Mouse (Mus musculus): ENCODE results near the gene Zfp64. TPM values are rescaled to one million over a fixed set of nuclear protein-coding genes. Genes with fewer than 3 reads are reported as not detected.

Zfp64 gene
- polyA plus RNA-seq, 1 experiment = 13.4 TPM

DNA sequence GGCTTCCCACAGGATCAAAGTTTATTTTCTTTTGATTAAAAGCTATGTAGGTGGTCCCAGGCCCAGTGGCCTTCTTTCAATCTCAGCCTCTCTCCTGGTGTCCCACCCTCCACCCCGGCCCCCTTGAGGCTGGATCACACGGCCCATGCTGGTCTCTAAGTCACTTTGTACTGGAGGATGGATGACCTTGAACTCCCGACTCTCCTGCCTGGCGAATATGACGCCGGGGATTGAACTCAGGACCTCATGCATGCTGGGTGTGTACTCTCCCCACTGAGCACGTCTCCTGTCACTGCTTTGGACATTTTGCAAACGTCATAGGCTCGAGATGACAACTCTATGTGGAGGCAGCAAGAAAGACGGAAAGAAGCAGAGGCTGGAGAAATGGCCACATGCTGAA lies 103.8 kb downstream of the Zfp64 start:
- no peak for DNase-seq (ENCODE audit: low spot score)

DNA sequence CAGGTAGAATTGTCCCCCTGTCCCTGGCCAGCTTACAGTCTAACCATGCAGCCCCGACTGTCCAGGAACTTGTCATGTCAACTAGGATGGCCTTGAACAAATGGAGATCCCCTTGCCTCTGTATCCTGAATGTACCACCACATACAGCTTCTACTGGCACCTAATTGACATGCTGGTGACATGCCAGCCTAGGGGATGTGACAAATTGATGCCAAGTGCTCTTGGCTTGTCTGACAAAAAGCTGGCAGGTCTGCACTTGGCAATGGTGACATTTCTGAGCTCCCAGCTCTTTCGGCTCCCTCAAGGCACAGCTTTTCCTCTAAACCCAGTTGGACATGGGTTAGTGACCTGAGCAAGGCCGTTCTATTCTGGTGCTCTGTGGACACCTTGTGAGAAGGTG lies 106.8 kb downstream of the Zfp64 start:
- DNase-seq (ENCODE audit: low spot score) = no peak

DNA sequence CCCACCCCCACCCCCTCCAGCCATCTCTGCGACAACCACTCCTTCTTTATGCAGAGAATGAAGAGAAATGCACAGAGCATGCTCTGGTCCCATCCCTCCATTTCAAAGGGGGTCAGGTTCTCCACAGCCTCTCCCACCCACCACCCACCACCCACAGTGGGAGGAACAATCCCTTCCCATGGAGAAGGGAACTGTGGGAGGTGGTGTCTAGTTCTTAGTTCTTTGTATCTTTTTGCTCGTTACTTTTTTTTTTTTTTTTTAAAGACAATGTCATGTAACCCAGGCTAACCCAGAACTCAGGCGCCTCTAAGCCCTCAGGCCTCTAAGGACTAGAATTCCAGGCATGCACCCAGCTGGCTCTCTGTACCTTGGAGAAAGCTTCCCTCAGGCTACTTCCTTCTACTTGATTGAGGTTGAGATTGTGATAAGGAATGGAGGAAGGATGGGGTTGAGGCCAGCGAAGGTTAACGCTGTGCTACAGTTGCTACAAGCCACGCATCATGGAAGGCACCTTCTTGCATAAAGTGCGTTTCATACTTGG lies 109.1 kb downstream of the Zfp64 start:
- DNase-seq (ENCODE audit: low spot score) = no peak

Other genes with a start within 250 kb of the Zfp64 start
- gene Atp9a, start 213.2 kb downstream of the Zfp64 start, polyA plus RNA-seq (2012; rRNA removed) = 32.4 and 42.3 TPM in 2 replicates
- 0.15 and 0.16 TPM in 2 replicates for gene Sall4, start 187.6 kb downstream of the Zfp64 start, polyA plus RNA-seq (2012; rRNA removed)